Mouse (Mus musculus) bone marrow, adult 2 months (tissue): ENCODE results near the gene Ccr4. TPM values are rescaled to one million over a fixed set of nuclear protein-coding genes. Genes with fewer than 3 reads are reported as not detected.

Experiments
- H3K27ac ChIP-seq: fragments of 200-500 bp; 2 replicates; pipeline ENCODE4 v1.5.1; 2012; ENCODE audit warnings: low read depth, mild to moderate bottlenecking, control low read depth, inconsistent platforms, low read length; ENCODE audit not compliant: control insufficient read depth, poor library complexity, insufficient read depth
- H3K4me1 ChIP-seq: fragments of 200-500 bp; 2 replicates; pipeline ENCODE4 v1.6.1; 2011; ENCODE audit warnings: low read length; ENCODE audit not compliant: control insufficient read depth, insufficient read depth
- H3K4me3 ChIP-seq: fragments of 200-500 bp; replicated peaks from 2 replicates; pipeline ENCODE3; 2011; ENCODE audit warnings: mild to moderate bottlenecking, low read depth, low read length, control low read depth; ENCODE audit not compliant: control insufficient read depth
- CTCF ChIP-seq: fragments of 200-500 bp; IDR thresholded peaks from 2 replicates; pipeline ENCODE4 v1.5.1; 2011; ENCODE audit warnings: low read length, control low read depth; ENCODE audit not compliant: control insufficient read depth, insufficient read depth
- POLR2A ChIP-seq: fragments of 200-500 bp; IDR thresholded peaks from 2 replicates; pipeline ENCODE4 v1.6.1; 2011; ENCODE audit warnings: low read depth, mild to moderate bottlenecking, control low read depth, low read length, borderline replicate concordance; ENCODE audit not compliant: control insufficient read depth
- WGBS: fragments of 180-500 bp; shearing (Covaris S2); methylation state at CpG from one replicate; pipeline ENCODE4 v1.1.7; 2018; 5-methylcytosine and 5-hydroxymethylcytosine counted together
- polyA plus RNA-seq: library from polyadenylated mRNA; stranded (reverse); fragments of >200 nt; gene quantifications from 2 replicates; pipeline ENCODE4 v1.2.4, GENCODE M21; 2011; ENCODE audit warnings: low replicate concordance; ENCODE audit not compliant: missing spikeins, insufficient read depth, insufficient read length

Gene Ccr4
- polyA plus RNA-seq, 1 experiment = 1.2 TPM

- Histone ChIP-seq H3K4me1 (no peaks in the 10 kb centered on the region), H3K27ac (no peak overlapping the region), H3K4me3 (no peak overlapping the region)
- no peak for TF ChIP-seq POLR2A
- no peak for TF ChIP-seq CTCF
- 74% methylated on average over 9 of the region's 9 CpGs for WGBS
These were observed 14.2 kb upstream of the Ccr4 start for GRCm38 (mm10) chr9:114518812-114519477.

DNA sequence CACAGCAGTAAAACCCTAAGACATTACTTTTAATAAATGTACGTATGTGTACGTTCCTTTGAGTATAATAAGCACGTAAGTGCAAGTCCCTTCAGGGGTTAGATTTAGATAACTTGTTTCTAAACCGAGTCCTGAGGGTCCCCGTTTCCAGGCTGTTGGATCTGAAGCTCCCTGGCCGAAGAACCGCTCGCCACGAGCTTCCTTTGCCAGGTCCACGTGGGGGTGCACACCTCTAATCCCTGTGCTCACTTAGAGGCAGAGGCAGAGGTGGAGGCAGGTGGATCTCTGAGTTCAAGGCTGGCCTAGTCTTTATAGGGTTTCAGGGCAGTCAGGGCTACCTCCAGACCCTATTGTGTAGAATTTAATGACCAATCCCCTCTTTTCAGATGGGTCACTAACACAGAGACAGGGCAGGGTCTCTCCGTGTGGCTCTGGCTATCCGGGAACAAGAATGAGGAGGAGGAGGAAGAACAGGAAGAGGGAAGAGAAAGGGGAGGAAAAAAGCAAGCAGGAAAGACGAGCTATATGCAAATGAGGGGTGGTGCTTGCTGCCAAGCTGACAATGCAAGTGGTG, 13.3 kb upstream of the Ccr4 start:
- Histone ChIP-seq H3K4me3 (no peak overlapping the region), H3K4me1 (no peaks in the 10 kb centered on the region), H3K27ac (no peak overlapping the region)
- WGBS = 72% methylated on average over 13 of the region's 13 CpGs
- TF ChIP-seq CTCF (no peak), POLR2A (no peak)

GRCm38 (mm10) chr9:114515364-114515763, 10.6 kb upstream of the Ccr4 start, which contains the start of gene C130032M10Rik:
Gene C130032M10Rik (plus strand): TSS chr9:114515697.
- WGBS = 72% methylated on average over 11 of the region's 11 CpGs
- Histone ChIP-seq H3K27ac (no peak within 1 kb of the TSS), H3K4me3 (no peak within 1 kb of the TSS), H3K4me1 (no peaks in the 10 kb centered on the region)
- TF ChIP-seq CTCF (no peak), POLR2A (no peak)

DNA sequence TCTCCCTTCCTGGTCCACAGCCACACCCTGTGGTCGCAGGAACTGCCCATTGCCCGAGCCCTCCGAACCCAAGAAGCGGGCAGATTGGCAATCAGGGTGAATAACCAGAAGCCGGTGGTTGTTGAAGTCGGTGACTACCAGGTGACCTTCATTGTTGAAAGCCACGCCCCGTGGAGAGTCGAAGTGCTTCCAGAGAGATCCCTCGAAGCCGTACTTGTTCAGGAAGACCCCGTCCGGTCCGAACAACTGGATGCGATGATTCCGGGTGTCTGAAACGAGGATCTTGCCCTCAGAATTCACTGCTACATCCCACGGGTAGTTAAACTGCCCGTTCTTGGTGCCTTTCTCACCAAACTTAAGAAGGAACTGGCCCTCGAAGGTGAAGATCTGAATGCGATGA, 8.1 kb upstream of the Ccr4 start:
- WGBS = 89% methylated on average over 21 of the region's 21 CpGs
- TF ChIP-seq POLR2A = no peak
- TF ChIP-seq CTCF = no peak
- no peak overlapping the region for H3K27ac ChIP-seq
- H3K4me3 ChIP-seq = no peak overlapping the region
- H3K4me1 ChIP-seq = no peaks in the 10 kb centered on the region

DNA sequence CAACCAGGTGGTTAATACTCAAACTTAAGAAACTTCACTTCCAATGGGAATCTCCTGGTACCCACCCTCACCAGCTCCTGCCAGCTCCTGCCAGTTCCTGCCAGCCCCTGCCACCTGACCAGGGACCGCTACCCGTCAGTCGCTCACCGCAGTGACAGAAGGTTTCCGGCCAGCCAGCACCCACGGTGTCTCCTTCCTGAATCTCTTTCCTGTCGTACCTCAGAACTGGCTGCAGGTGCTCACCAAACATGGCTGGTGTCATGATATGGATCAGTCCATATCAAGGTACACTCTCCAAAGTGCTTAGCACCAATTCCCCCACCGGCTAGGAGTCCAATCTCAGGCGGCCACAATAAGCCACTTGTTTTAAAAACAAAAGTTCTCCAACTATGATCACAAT, 5.1 kb upstream of the Ccr4 start:
- H3K27ac ChIP-seq = no peak overlapping the region
- whole genome bisulfite sequencing = 53% methylated on average over 9 of the region's 9 CpGs
- TF ChIP-seq POLR2A (no peak), CTCF (no peak)
- no peaks in the 10 kb centered on the region for H3K4me1 ChIP-seq
- no peak overlapping the region for H3K4me3 ChIP-seq

DNA sequence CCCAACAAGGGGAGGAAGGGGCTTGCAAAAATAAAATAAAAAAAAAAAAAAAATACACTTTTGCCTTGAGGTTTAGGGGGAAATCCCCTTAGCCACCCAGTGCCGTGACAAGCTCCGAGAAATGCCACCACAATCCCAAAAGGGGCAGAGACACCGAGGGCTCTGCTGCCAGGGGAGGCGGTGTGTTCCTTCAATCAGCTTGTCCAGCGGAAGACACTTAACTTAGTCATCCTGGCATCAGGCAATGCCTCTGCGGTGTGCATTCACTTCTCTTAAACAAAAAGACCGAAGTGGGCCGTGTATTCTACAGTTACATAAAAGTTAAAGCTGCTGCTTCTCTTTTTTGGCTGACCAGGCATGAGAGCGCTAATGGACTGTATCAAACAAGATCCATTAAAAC, 2.7 kb upstream of the Ccr4 start:
- Histone ChIP-seq H3K4me1 (no peaks in the 10 kb centered on the region), H3K4me3 (no peak overlapping the region), H3K27ac (no peak overlapping the region)
- WGBS = 19% methylated on average over 9 of the region's 9 CpGs
- TF ChIP-seq POLR2A (no peak), CTCF (no peak)

GRCm38 (mm10) chr9:114506564-114506963, 1.8 kb upstream of the Ccr4 start:
- WGBS = 30% methylated on average over 4 of the region's 4 CpGs
- Histone ChIP-seq H3K4me1 (no peaks in the 10 kb centered on the region), H3K4me3 (no peak overlapping the region), H3K27ac (no peak overlapping the region)
- TF ChIP-seq POLR2A (no peak), CTCF (no peak)

GRCm38 (mm10) chr9:114502711-114503427, 1.8 kb downstream of the Ccr4 start:
- no peak overlapping the region for H3K4me3 ChIP-seq
- 30% methylated on average over 15 of the region's 15 CpGs for WGBS
- TF ChIP-seq POLR2A = no peak
- TF ChIP-seq CTCF = no peak
- H3K27ac ChIP-seq = no peak overlapping the region
- no peaks in the 10 kb centered on the region for H3K4me1 ChIP-seq
